Mouse (Mus musculus): ENCODE results near the gene BC049352.

Gene BC049352

GRCm38 (mm10) chr9:45189661-45190174 is 7.9 kb downstream of the BC049352 start:
- DNase-seq (ENCODE audit: low read depth, low spot score): no peak

GRCm38 (mm10) chr9:45195468-45195867 is 13.7 kb downstream of the BC049352 start:
- no peak for DNase-seq (ENCODE audit: low read depth, low spot score)

GRCm38 (mm10) chr9:45196125-45196830 is 14.5 kb downstream of the BC049352 start:
- no peak for DNase-seq (ENCODE audit: low read depth, low spot score)

GRCm38 (mm10) chr9:45197549-45197948 is 15.7 kb downstream of the BC049352 start:
- no peak for DNase-seq (ENCODE audit: low read depth, low spot score)

GRCm38 (mm10) chr9:45201319-45201947 is 19.6 kb downstream of the BC049352 start:
- DNase-seq (ENCODE audit: low read depth, low spot score): no peak

GRCm38 (mm10) chr9:45202021-45202798 is 20.4 kb downstream of the BC049352 start:
- DNase-seq (ENCODE audit: low read depth, low spot score): no peak

GRCm38 (mm10) chr9:45203797-45204410 is 22.1 kb downstream of the BC049352 start, which contains the start of gene Tmprss4:
TSS of gene Tmprss4 (minus strand) at chr9:45204092.
- DNase-seq (ENCODE audit: low read depth, low spot score): no peak

GRCm38 (mm10) chr9:45205143-45205542 is 23.3 kb downstream of the BC049352 start:
- DNase-seq (ENCODE audit: low read depth, low spot score): no peak

- DNase-seq (ENCODE audit: low read depth, low spot score): no peak
Measured at GRCm38 (mm10) chr9:45206121-45206520, 24.3 kb downstream of the BC049352 start.

GRCm38 (mm10) chr9:45207015-45207743 is 25.4 kb downstream of the BC049352 start:
- no peak for DNase-seq (ENCODE audit: low read depth, low spot score)

GRCm38 (mm10) chr9:45212001-45212400 is 30.2 kb downstream of the BC049352 start:
- no peak for DNase-seq (ENCODE audit: low read depth, low spot score)

- DNase-seq (ENCODE audit: low read depth, low spot score): no peak
Measured at GRCm38 (mm10) chr9:45215526-45216179, 33.8 kb downstream of the BC049352 start.

- DNase-seq (ENCODE audit: low read depth, low spot score): no peak
Measured at GRCm38 (mm10) chr9:45219644-45220043, 37.8 kb downstream of the BC049352 start.

- DNase-seq (ENCODE audit: low read depth, low spot score): peak; percentile 74
Measured at GRCm38 (mm10) chr9:45221567-45221966, 39.8 kb downstream of the BC049352 start.

GRCm38 (mm10) chr9:45229359-45229758 is 47.6 kb downstream of the BC049352 start:
- DNase-seq (ENCODE audit: low read depth, low spot score): no peak

- DNase-seq (ENCODE audit: low read depth, low spot score): no peak
Measured at GRCm38 (mm10) chr9:45235668-45236227, 53.9 kb downstream of the BC049352 start.

- no peak for DNase-seq (ENCODE audit: low read depth, low spot score)
Measured at GRCm38 (mm10) chr9:45236744-45237143, 54.9 kb downstream of the BC049352 start.

- DNase-seq (ENCODE audit: low read depth, low spot score): no peak
Measured at GRCm38 (mm10) chr9:45241397-45241796, 59.6 kb downstream of the BC049352 start.

- no peak for DNase-seq (ENCODE audit: low read depth, low spot score)
Measured at GRCm38 (mm10) chr9:45245432-45245831, 63.6 kb downstream of the BC049352 start.

GRCm38 (mm10) chr9:45246060-45246459 is 64.3 kb downstream of the BC049352 start:
- DNase-seq (ENCODE audit: low read depth, low spot score): no peak
